Mouse (Mus musculus) C2C12 (cell line): ENCODE measurements around the gene Adam15.

ENCODE experiments used
- CTCF ChIP-seq: IDR thresholded peaks from one replicate; pipeline ENCODE4 v1.5.1; 2011; ENCODE audit not compliant: control insufficient read depth, insufficient read depth, insufficient read length
- MAX ChIP-seq: IDR thresholded peaks from one replicate; pipeline ENCODE4 v1.6.1; 2011; ENCODE audit warnings: mild to moderate bottlenecking, control low read depth
- MYOD1 ChIP-seq: IDR thresholded peaks from one replicate; pipeline ENCODE4 v1.6.1; 2011; ENCODE audit warnings: low read depth; ENCODE audit not compliant: control insufficient read depth, insufficient read length
- MYOG ChIP-seq: IDR thresholded peaks from one replicate; pipeline ENCODE4 v1.6.1; 2011; ENCODE audit not compliant: control insufficient read depth, insufficient read length; ENCODE audit errors: extremely low read depth
- USF1 ChIP-seq: IDR thresholded peaks from one replicate; pipeline ENCODE4 v1.6.1; 2011; ENCODE audit warnings: low read depth, mild to moderate bottlenecking, control low read depth, moderate library complexity

DNA sequence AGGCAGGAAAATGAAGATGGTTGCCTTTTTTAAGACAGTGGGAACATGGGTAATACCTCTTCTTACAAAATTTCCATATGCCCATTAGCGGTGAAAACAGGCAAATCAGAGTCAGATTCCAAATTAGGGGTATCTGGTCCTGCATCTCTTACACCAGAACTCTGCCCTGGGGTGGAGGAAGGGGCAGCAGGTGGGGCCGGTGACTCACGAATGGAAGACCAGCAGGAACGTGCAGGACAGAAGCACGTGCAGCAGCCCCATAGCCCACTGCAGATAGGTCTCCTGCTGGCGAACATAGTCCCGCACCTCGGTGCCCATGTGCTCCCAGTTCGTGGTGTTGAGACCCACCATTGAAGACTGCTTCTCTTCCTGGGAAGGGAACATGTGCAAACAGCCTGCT, 6.2 kb upstream of the Adam15 start:
- TF ChIP-seq CTCF: no peak
- no peak for TF ChIP-seq USF1
- no peak for TF ChIP-seq MAX
- no peak for TF ChIP-seq MYOG
- TF ChIP-seq MYOD1: no peak
